Mouse (Mus musculus) CH12.LX (cell line): ENCODE results near the gene Bcl6b. TPM values are rescaled to one million over a fixed set of nuclear protein-coding genes. Genes with fewer than 3 reads are reported as not detected.

Experiments
- DNase-seq: peaks from one replicate; pipeline ENCODE4 v3.0.0-alpha.2; 2013; ENCODE audit errors: extremely low read depth
- H3K27ac ChIP-seq: 2 replicates; pipeline ENCODE4 v1.5.1; 2012; ENCODE audit warnings: low read depth, mild to moderate bottlenecking, control low read depth, moderate library complexity; ENCODE audit not compliant: insufficient read depth
- H3K27me3 ChIP-seq: replicated peaks from 2 replicates; pipeline ENCODE3; 2012; ENCODE audit warnings: inconsistent platforms
- H3K36me3 ChIP-seq, 2 experiments: replicated peaks in 1 of 2; 2 replicates each; pipeline versions ENCODE3 to v1.6.1; 2012; ENCODE audit warnings: inconsistent platforms in 1 of 2, low read length in 1 of 2, mild to moderate bottlenecking in 1 of 2, mixed read lengths in 1 of 2, moderate library complexity in 1 of 2; ENCODE audit not compliant: control insufficient read depth in 1 of 2, insufficient read depth in 1 of 2
- H3K4me1 ChIP-seq, 2 experiments: 2 replicates each; pipeline ENCODE4 v1.6.1; 2012; ENCODE audit warnings: inconsistent platforms in 1 of 2, moderate library complexity in 1 of 2; ENCODE audit not compliant: insufficient read depth in 2 of 2, control insufficient read depth in 1 of 2
- H3K4me2 ChIP-seq: 2 replicates; pipeline ENCODE4 v1.6.1; 2012; ENCODE audit warnings: low read depth, mild to moderate bottlenecking, control low read depth; ENCODE audit not compliant: poor library complexity, insufficient read depth, severe bottlenecking
- H3K4me3 ChIP-seq, 3 experiments: fragments of 150-350 bp in 1 of 3; sonication (generic) in 1 of 3; replicated peaks in 1 of 3; 2 replicates each; pipeline versions ENCODE3 to v1.5.1; 2011 to 2012; ENCODE audit warnings: low read depth in 2 of 3, low read length in 2 of 3, mild to moderate bottlenecking in 2 of 3, moderate library complexity in 2 of 3, control low read depth in 1 of 3, improper control_type of control experiment in 1 of 3, inconsistent platforms in 1 of 3, mixed read lengths in 1 of 3; ENCODE audit not compliant: poor library complexity in 1 of 3
- H3K79me2 ChIP-seq: replicated peaks from 2 replicates; pipeline ENCODE4 v1.6.1; 2012; ENCODE audit warnings: mild to moderate bottlenecking, moderate library complexity; ENCODE audit not compliant: control insufficient read depth, poor library complexity, insufficient read depth, severe bottlenecking; ENCODE audit errors: extremely low read depth
- H3K9ac ChIP-seq: 2 replicates; pipeline ENCODE4 v1.6.1; 2012; ENCODE audit warnings: low read depth, mild to moderate bottlenecking, control low read depth, moderate library complexity; ENCODE audit not compliant: insufficient read depth
- H3K9me3 ChIP-seq: replicated peaks from 2 replicates; pipeline ENCODE3; 2012; ENCODE audit warnings: low read length, inconsistent platforms, mixed read lengths
- BHLHE40 ChIP-seq: IDR thresholded peaks from 2 replicates; pipeline ENCODE4 v1.6.1; 2011; ENCODE audit warnings: mild to moderate bottlenecking, low read depth, low read length, improper control_type of control experiment
- CHD1 ChIP-seq: IDR thresholded peaks from 2 replicates; pipeline ENCODE4 v1.6.1; 2012; ENCODE audit warnings: low read depth, low read length, improper control_type of control experiment, inconsistent platforms
- CTCF ChIP-seq, 2 experiments: IDR thresholded peaks in 1 of 2; conservative IDR thresholded peaks in 1 of 2; 2 replicates each; pipeline ENCODE4 v1.5.1; 2011 to 2012; ENCODE audit warnings: low read depth in 2 of 2, low read length in 2 of 2, improper control_type of control experiment in 1 of 2, inconsistent platforms in 1 of 2, mild to moderate bottlenecking in 1 of 2, moderate library complexity in 1 of 2
- E2F4 ChIP-seq: IDR thresholded peaks from 2 replicates; pipeline ENCODE4 v1.6.1; 2011; ENCODE audit warnings: low read depth, low read length, improper control_type of control experiment; ENCODE audit not compliant: insufficient replicate concordance
- ELF1 ChIP-seq: IDR thresholded peaks from 2 replicates; pipeline ENCODE4 v1.6.1; 2014; ENCODE audit warnings: low read depth, mild to moderate bottlenecking, inconsistent platforms, low read length, improper control_type of control experiment
- HCFC1 ChIP-seq: IDR thresholded peaks from 2 replicates; pipeline ENCODE4 v1.6.1; 2012; ENCODE audit warnings: low read depth, mild to moderate bottlenecking, inconsistent platforms, low read length, improper control_type of control experiment
- JUN ChIP-seq: IDR thresholded peaks from 2 replicates; pipeline ENCODE4 v1.6.1; 2011; ENCODE audit warnings: low read depth, mild to moderate bottlenecking, low read length, improper control_type of control experiment, moderate library complexity; ENCODE audit not compliant: insufficient read depth
- JUND ChIP-seq: conservative IDR thresholded peaks from 2 replicates; pipeline ENCODE4 v1.6.1; 2011; ENCODE audit warnings: low read depth, low read length, improper control_type of control experiment
- MAFK ChIP-seq: IDR thresholded peaks from 2 replicates; pipeline ENCODE4 v1.6.1; 2011; ENCODE audit warnings: low read length, improper control_type of control experiment; ENCODE audit not compliant: insufficient replicate concordance
- MAX ChIP-seq: IDR thresholded peaks from 2 replicates; pipeline ENCODE4 v1.6.1; 2011; ENCODE audit warnings: low read length, improper control_type of control experiment
- MAZ ChIP-seq: IDR thresholded peaks from 2 replicates; pipeline ENCODE4 v1.6.1; 2012; ENCODE audit warnings: low read depth, mild to moderate bottlenecking, inconsistent platforms, low read length, improper control_type of control experiment, moderate library complexity
- MEF2A ChIP-seq: IDR thresholded peaks from 2 replicates; pipeline ENCODE4 v1.6.1; 2014; ENCODE audit warnings: low read depth, mild to moderate bottlenecking, inconsistent platforms, low read length, improper control_type of control experiment, borderline replicate concordance
- MXI1 ChIP-seq: IDR thresholded peaks from 2 replicates; pipeline ENCODE4 v1.6.1; 2011; ENCODE audit warnings: mild to moderate bottlenecking, low read depth, low read length, improper control_type of control experiment
- MYC ChIP-seq: IDR thresholded peaks from 2 replicates; pipeline ENCODE4 v1.6.1; 2011; ENCODE audit warnings: low read depth, mild to moderate bottlenecking, improper control_type of control experiment, low read length
- NELFE ChIP-seq: IDR thresholded peaks from 2 replicates; pipeline ENCODE4 v1.6.1; 2011; ENCODE audit warnings: low read depth, low read length, improper control_type of control experiment
- NRF1 ChIP-seq: IDR thresholded peaks from 2 replicates; pipeline ENCODE4 v1.6.1; 2014; ENCODE audit warnings: low read depth, mild to moderate bottlenecking, inconsistent platforms, low read length, improper control_type of control experiment, moderate library complexity
- PAX5 ChIP-seq: IDR thresholded peaks from 2 replicates; pipeline ENCODE4 v1.6.1; 2012; ENCODE audit warnings: low read length, inconsistent platforms, mixed read lengths
- POLR2AphosphoS2 ChIP-seq: IDR thresholded peaks from 2 replicates; pipeline ENCODE4 v1.6.1; 2011; ENCODE audit warnings: low read depth, low read length, improper control_type of control experiment
- RAD21 ChIP-seq: IDR thresholded peaks from 2 replicates; pipeline ENCODE4 v1.6.1; 2011; ENCODE audit warnings: low read depth, mild to moderate bottlenecking, low read length, improper control_type of control experiment, moderate library complexity
- RCOR1 ChIP-seq: conservative IDR thresholded peaks from 2 replicates; pipeline ENCODE4 v1.6.1; 2012; ENCODE audit warnings: low read depth, mild to moderate bottlenecking, inconsistent platforms, low read length, improper control_type of control experiment
- SIN3A ChIP-seq: IDR thresholded peaks from 2 replicates; pipeline ENCODE4 v1.6.1; 2012; ENCODE audit warnings: low read length, improper control_type of control experiment, inconsistent platforms
- TBP ChIP-seq: conservative IDR thresholded peaks from 2 replicates; pipeline ENCODE4 v1.6.1; 2011; ENCODE audit warnings: low read depth, low read length, improper control_type of control experiment
- TCF12 ChIP-seq: IDR thresholded peaks from 2 replicates; pipeline ENCODE4 v1.6.1; 2014; ENCODE audit warnings: low read depth, mild to moderate bottlenecking, inconsistent platforms, low read length, improper control_type of control experiment
- UBTF ChIP-seq: IDR thresholded peaks from 2 replicates; pipeline ENCODE4 v1.6.1; 2012; ENCODE audit warnings: low read depth, mild to moderate bottlenecking, inconsistent platforms, low read length, improper control_type of control experiment, moderate library complexity
- ZC3H11A ChIP-seq: IDR thresholded peaks from 2 replicates; pipeline ENCODE4 v1.6.1; 2012; ENCODE audit warnings: low read depth, mild to moderate bottlenecking, inconsistent platforms, low read length, improper control_type of control experiment
- ZKSCAN1 ChIP-seq: IDR thresholded peaks from 2 replicates; pipeline ENCODE4 v1.6.1; 2012; ENCODE audit warnings: low read depth, inconsistent platforms, low read length, improper control_type of control experiment, borderline replicate concordance
- ZMIZ1 ChIP-seq: IDR thresholded peaks from 2 replicates; pipeline ENCODE4 v1.6.1; 2012; ENCODE audit warnings: low read depth, mild to moderate bottlenecking, inconsistent platforms, low read length, improper control_type of control experiment
- dilution Hi-C: fragments of 300-500 bp; cut with MboI; formaldehyde crosslinking; loops from 2 replicates; pipeline ENCODE4 v1.14.3; 2020; ENCODE audit warnings: low sequenced_read_pairs; ENCODE audit not compliant: extremely low pct_unique_long_range_greater_than_20kb, extremely low pct_ligation_motif_present
- in situ Hi-C: fragments of 300-500 bp; cut with MboI; formaldehyde crosslinking; loops from 3 replicates; pipeline ENCODE4 v1.14.3; 2019; ENCODE audit warnings: low sequenced_read_pairs, low pct_ligation_motif_present, low pct_unique_long_range_greater_than_20kb, mixed read lengths
- polyA plus RNA-seq: library from polyadenylated mRNA; unstranded; fragments of >175 nt; gene quantifications from 2 replicates; pipeline ENCODE4 v1.2.1, GENCODE M21; 2012; ENCODE audit warnings: low read depth; ENCODE audit not compliant: insufficient read length
- total RNA-seq, 2 experiments: library from RNA; depleted of rRNA; stranded (reverse); fragments of 300-350 nt in 1 of 2; fragments of >200 nt in 1 of 2; gene quantifications; 2 replicates each; pipeline ENCODE4 v1.2.3; 2012 to 2014

Gene Bcl6b
- total and polyA plus RNA-seq, 3 experiments: 0.54 to 1.7 (median 0.71) TPM

DNA sequence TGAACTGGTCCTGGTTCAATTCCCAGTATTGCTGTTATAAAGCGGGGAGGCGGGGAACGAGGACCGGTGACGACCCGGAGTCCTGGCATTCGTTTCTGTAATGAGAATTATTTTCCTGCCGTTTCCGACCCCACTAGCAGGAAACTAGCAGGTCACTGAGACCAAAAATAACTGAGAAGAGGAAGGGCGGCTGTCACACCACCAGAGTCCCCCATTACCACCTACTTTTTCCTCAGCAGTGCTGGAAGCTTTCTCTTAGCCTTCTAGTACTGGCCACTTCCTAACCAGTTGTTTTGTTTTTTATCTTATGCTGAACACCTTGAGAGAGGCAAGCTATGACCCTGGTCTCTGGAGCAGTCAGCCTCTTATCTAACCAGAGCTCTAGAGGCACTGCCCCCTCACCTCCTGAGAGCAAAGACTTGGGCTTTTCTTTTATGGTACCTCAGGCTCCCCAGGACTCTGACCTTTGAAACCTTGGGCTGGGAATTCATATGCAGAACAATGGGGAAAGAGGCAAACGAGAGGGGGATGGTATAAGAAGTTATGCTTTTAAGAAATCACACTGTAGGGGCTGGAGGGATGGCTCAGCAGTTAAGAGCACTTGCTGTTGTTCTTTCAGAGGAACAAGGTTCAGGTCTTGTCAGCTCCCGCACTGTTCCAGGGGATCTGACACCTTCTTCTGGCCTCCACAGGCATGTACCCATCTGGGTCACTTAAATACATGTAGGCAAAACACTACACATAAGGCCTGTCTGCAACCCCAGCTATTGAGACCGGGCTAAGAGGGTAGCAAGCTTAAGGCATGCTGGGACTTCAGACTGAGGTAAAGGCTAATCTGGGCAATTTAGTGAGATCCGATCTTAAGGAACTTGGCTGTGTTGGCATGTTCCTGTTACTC is 7.7 kb downstream of the Bcl6b start:
- no peak overlapping the region for H3K27ac ChIP-seq
- no peaks in the 10 kb centered on the region for H3K79me2 ChIP-seq
- no peak for DNase-seq
- peak overlapping the region; percentile 87 for H3K4me2 ChIP-seq
- no peaks in the 10 kb centered on the region for H3K9me3 ChIP-seq
- TF ChIP-seq MEF2A (peak; percentile 65), MYC (no peak)
- peaks cover 15 to 30% of the 10 kb centered on the region in 2 experiments; a peak in 3 of 4 replicates for H3K4me1 ChIP-seq
- peak overlapping the region; percentile 76 for H3K9ac ChIP-seq
- dilution Hi-C loops: no loop called here
- H3K27me3 ChIP-seq: no peaks in the 10 kb centered on the region
- H3K36me3 ChIP-seq: peaks cover 3 to 38% of the 10 kb centered on the region in 2 experiments
- in situ Hi-C loops: no loop called here
- peak overlapping the region; percentile 61 to 78 (median 76) for H3K4me3 ChIP-seq

DNA sequence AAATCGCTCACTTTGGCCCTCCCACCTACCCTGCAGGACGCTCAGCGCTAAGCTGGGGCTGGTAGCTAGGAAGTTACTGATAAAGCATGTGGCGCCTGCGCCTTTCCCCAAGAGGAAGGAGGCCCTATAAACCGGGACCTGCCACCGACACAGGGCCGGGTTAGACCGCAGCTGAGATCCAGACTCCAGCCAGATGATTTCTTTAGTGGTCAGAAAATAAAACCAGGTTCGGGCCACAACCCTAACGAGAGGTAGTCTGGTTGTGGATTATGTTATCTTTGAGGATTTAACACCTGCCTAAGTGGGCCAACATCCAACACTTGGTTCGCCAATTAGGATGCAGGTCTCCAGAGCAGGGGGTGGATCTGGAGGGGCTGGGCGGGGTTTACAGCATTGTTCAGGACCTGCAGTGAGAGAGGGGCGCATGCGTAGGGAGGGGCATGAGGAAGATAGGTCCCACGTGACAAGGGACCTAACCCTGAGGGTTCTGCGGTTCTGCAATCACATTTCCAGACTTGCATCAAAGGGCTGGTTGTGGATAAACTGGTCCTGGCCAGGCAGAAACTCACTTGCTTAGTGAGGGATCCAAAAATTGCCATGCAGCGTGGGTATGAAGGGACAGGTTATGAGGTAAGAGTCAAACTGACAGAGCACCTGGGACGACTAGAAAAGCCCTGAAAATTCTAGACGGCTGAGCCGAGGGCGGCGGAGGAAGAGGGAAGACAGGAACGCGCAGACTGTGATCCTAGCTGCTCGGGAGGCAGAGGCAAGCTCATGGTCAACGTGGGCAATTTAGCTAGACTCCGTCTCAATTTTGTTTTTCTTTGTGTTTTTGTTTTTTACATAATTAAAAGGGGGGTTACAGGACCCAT is 8.6 kb downstream of the Bcl6b start, which contains the start of gene Slc16a13:
Gene Slc16a13, minus strand, starts transcription at position 334 of the 872 bp plus-strand sequence.
- in situ Hi-C loops: no loop called here
- TF ChIP-seq RAD21 (no peak), ELF1 (peak; percentile 68), MYC (peak; percentile 60), ZC3H11A (no peak), JUN (no peak), CTCF (conservative IDR thresholded peaks at IDR 0.05 in 1 of 2, IDR thresholded peaks at IDR 0.05 in 1 of 2; ENCODE audit: low read depth in 2 of 2, low read length in 2 of 2) (no peak), NRF1 (peak; percentile 94), ZMIZ1 (peak; percentile 64), PAX5 (no peak), JUND (no peak), RCOR1 (0 out of 2 replicates have a peak, but pooled peaks have one; percentile 53), MXI1 (peak; percentile 96), MAFK (no peak), CHD1 (no peak), ZKSCAN1 (no peak), MAZ (peak; percentile 87), TBP (peak; percentile 96), SIN3A (peak; percentile 80), POLR2AphosphoS2 (peak; percentile 92), TCF12 (peak; percentile 61; the same call in 1 of the 2 replicates), E2F4 (no peak), MAX (peak; percentile 97), HCFC1 (peak; percentile 47; the same call in 1 of the 2 replicates), NELFE (peak; percentile 98), MEF2A (no peak; the same call in 1 of the 2 replicates), UBTF (no peak), BHLHE40 (peak; percentile 86)

More for the DNA sequence above, 8.6 kb downstream of the Bcl6b start, which contains the start of gene Slc16a13:
- peak within 1 kb of the TSS; percentile 87 for H3K4me2 ChIP-seq
- H3K9me3 ChIP-seq: no peaks in the 10 kb centered on the region
- no peaks in the 10 kb centered on the region for H3K79me2 ChIP-seq
- H3K9ac ChIP-seq: peak within 1 kb of the TSS; percentile 76
- peak; percentile 100 for DNase-seq
- peaks cover 15 to 30% of the 10 kb centered on the region in 2 experiments; a peak in 3 of 4 replicates for H3K4me1 ChIP-seq
- dilution Hi-C loops: no loop called here
- no peaks in the 10 kb centered on the region for H3K27me3 ChIP-seq
- peak within 1 kb of the TSS; percentile 61 to 78 (median 76) for H3K4me3 ChIP-seq
- H3K36me3 ChIP-seq: peaks cover 5 to 46% of the 10 kb centered on the region in 2 experiments
- H3K27ac ChIP-seq: no peak within 1 kb of the TSS
